Mouse (Mus musculus): Measurements from ENCODE around the gene Pcca. TPM values are rescaled to one million over a fixed set of nuclear protein-coding genes. Genes with fewer than 3 reads are reported as not detected.
A peak's percentile ranks its signal among the peaks of the same experiment; 100 is the strongest.

Pcca gene
- polyA plus RNA-seq (2015; fragmentation: Nextera tagmentation; extraction: Ambion mirVana): 20.3 and 22.0 TPM in 2 replicates

DNA sequence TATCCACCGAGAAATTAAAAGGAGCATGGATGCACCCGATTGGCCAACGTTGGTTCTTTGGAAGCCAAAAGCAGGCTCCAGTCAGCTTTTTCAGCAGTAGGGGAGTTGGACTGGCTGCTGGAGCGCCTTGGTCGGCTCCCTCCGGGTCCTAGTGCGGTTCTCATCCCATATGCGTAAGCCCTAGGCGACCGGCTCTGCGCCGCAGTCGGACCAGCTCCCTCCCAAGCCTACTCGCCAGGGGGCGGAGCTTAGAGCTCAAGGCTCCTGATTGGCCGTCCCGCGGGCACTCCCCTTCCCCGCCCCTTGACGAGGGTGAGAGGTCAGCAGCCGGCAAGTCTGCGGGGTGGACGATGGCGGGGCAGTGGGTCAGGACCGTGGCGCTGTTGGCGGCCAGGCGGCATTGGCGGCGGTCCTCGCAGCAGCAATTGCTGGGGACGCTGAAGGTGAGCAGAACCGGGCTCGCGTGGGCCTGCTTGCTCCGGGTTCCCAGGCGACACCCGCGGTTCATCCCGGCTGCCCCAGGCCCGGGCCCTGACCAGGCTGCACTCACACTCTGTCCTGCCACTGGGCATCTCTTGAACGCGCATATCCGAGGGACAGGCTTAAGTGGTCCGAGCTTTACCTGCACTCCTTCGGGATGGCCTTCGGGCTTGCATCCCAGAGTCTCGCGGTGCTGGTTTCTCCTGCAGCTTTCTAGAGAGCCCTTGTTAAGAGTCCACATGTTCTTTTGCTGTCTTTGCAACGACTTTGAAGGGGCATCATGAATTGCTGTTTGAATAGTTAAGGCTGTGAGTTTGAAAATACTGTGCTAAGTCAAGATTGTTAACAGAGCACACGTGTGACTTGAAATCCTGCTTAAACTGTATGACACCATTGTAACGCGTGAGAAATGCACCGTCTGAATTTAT is at the start of gene Pcca:
Gene Pcca, plus strand, starts transcription at position 308 of the 908 bp plus-strand sequence.
- Histone ChIP-seq H3K4me3 (replicated peaks) (peak within 1 kb of the TSS; percentile 74), H3K27ac (replicated peaks) (peak within 1 kb of the TSS; percentile 68; the same call in 1 of the 2 replicates), H3K4me2 (replicated peaks) (peak within 1 kb of the TSS; percentile 72), H3K9ac (peak within 1 kb of the TSS; percentile 59), H3K4me1 (peaks cover 6% of the 10 kb centered on the region; the same call in 1 of the 2 replicates), H3K36me3 (no peaks in the 10 kb centered on the region), H3K27me3 (no peaks in the 10 kb centered on the region), H3K9me3 (replicated peaks) (no peaks in the 10 kb centered on the region)
- 1% methylated on average over 54 of the region's 54 CpGs for WGBS
- ATAC-seq (ENCODE audit: insufficient number of reproducible peaks, low FRiP score, low TSS enrichment, low read depth): peak; percentile 98

- Histone ChIP-seq H3K36me3 (no peaks in the 10 kb centered on the region), H3K4me1 (0 out of 2 replicates have a peak, but pooled peaks cover 2% of the 10 kb centered on the region), H3K27ac (replicated peaks) (no peak overlapping the region), H3K9me3 (replicated peaks) (no peaks in the 10 kb centered on the region), H3K4me3 (replicated peaks) (no peak overlapping the region), H3K9ac (no peak overlapping the region), H3K27me3 (peaks cover 87% of the 10 kb centered on the region), H3K4me2 (replicated peaks) (no peak overlapping the region)
- no peak for ATAC-seq (ENCODE audit: insufficient number of reproducible peaks, low FRiP score, low TSS enrichment, low read depth)
- 0% methylated on average over 4 of the region's 4 CpGs for WGBS
Measured at GRCm38 (mm10) chr14:122484458-122484843, 49.7 kb upstream of the Pcca start.

- Histone ChIP-seq H3K9me3 (replicated peaks) (no peaks in the 10 kb centered on the region), H3K4me1 (0 out of 2 replicates have a peak, but pooled peaks cover 2% of the 10 kb centered on the region), H3K4me2 (replicated peaks) (no peak overlapping the region), H3K9ac (no peak overlapping the region), H3K36me3 (no peaks in the 10 kb centered on the region), H3K4me3 (replicated peaks) (no peak overlapping the region), H3K27me3 (peaks cover 88% of the 10 kb centered on the region), H3K27ac (replicated peaks) (no peak overlapping the region)
- no peak for ATAC-seq (ENCODE audit: insufficient number of reproducible peaks, low FRiP score, low TSS enrichment, low read depth)
- WGBS: 4% methylated on average over 24 of the region's 24 CpGs
Measured at GRCm38 (mm10) chr14:122484844-122485551, 49.1 kb upstream of the Pcca start.

GRCm38 (mm10) chr14:122485635-122486181 is 48.4 kb upstream of the Pcca start:
- Histone ChIP-seq H3K4me3 (replicated peaks) (no peak overlapping the region), H3K36me3 (no peaks in the 10 kb centered on the region), H3K4me1 (peaks cover 7% of the 10 kb centered on the region), H3K9me3 (replicated peaks) (no peaks in the 10 kb centered on the region), H3K4me2 (replicated peaks) (no peak overlapping the region), H3K9ac (no peak overlapping the region), H3K27me3 (peaks cover 88% of the 10 kb centered on the region), H3K27ac (replicated peaks) (no peak overlapping the region)
- ATAC-seq (ENCODE audit: insufficient number of reproducible peaks, low FRiP score, low TSS enrichment, low read depth): no peak
- 2% methylated on average over 12 of the region's 12 CpGs for WGBS

DNA sequence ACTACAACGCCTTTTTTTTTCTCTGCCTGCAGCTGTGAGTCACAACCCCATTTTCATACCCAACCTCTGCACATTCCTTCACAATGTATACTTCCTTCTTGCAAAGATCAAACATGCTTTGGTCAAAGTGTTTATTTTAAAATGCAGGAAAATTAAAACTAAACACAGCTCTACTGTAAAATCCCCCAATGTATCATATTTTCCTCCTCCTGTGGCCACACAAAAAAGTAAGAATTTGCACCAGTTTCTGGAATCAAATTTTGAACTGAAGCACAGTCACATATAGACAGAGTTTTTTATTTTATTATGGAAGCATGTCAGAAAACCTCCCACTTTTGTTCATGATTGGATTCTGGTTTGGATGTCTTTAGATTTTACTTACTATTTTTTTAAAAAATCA is 47.5 kb upstream of the Pcca start:
- ATAC-seq (ENCODE audit: insufficient number of reproducible peaks, low FRiP score, low TSS enrichment, low read depth): no peak
- no peak overlapping the region for H3K4me3 ChIP-seq (replicated peaks)
- peaks cover 88% of the 10 kb centered on the region for H3K27me3 ChIP-seq
- peaks cover 10% of the 10 kb centered on the region for H3K4me1 ChIP-seq
- 3% methylated on average over 1 of the region's 1 CpGs for WGBS
- no peaks in the 10 kb centered on the region for H3K36me3 ChIP-seq
- no peak overlapping the region for H3K27ac ChIP-seq (replicated peaks)
- H3K9ac ChIP-seq: no peak overlapping the region
- no peaks in the 10 kb centered on the region for H3K9me3 ChIP-seq (replicated peaks)
- no peak overlapping the region for H3K4me2 ChIP-seq (replicated peaks)

DNA sequence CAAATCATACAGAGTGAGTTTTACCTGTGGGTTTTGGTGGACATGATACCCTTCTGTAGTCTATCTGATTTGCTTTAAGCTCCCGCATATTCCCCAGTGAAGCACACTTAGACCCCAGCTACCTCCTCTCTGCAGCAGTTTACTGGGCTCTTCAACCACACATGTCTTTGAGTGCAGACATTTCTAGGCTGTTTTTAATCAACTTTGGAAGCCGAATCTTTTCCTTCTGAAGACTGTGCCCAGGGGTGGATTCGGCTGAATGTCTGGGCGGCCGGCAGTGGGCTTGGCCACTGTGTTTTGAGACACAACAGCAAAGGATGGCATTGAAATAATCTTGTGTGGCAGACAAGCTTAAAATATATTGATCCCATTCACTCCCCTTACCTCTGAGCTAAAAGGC is 46.8 kb upstream of the Pcca start:
- no peak overlapping the region for H3K27ac ChIP-seq (replicated peaks)
- peaks cover 10% of the 10 kb centered on the region for H3K4me1 ChIP-seq
- no peak overlapping the region for H3K4me3 ChIP-seq (replicated peaks)
- 3% methylated on average over 5 of the region's 5 CpGs for WGBS
- H3K4me2 ChIP-seq (replicated peaks): no peak overlapping the region
- no peak for ATAC-seq (ENCODE audit: insufficient number of reproducible peaks, low FRiP score, low TSS enrichment, low read depth)
- H3K9me3 ChIP-seq (replicated peaks): no peaks in the 10 kb centered on the region
- peaks cover 83% of the 10 kb centered on the region for H3K27me3 ChIP-seq
- H3K36me3 ChIP-seq: no peaks in the 10 kb centered on the region
- no peak overlapping the region for H3K9ac ChIP-seq

GRCm38 (mm10) chr14:122489041-122489440 is 45.1 kb upstream of the Pcca start:
- under 1% methylated on average over 5 of the region's 5 CpGs for WGBS
- Histone ChIP-seq H3K27me3 (peaks cover 79% of the 10 kb centered on the region), H3K36me3 (no peaks in the 10 kb centered on the region), H3K4me3 (replicated peaks) (no peak overlapping the region), H3K9me3 (replicated peaks) (no peaks in the 10 kb centered on the region), H3K9ac (no peak overlapping the region), H3K4me1 (peaks cover 10% of the 10 kb centered on the region), H3K4me2 (replicated peaks) (no peak overlapping the region), H3K27ac (replicated peaks) (no peak overlapping the region)
- ATAC-seq (ENCODE audit: insufficient number of reproducible peaks, low FRiP score, low TSS enrichment, low read depth): no peak

GRCm38 (mm10) chr14:122489686-122490414 is 44.3 kb upstream of the Pcca start:
- Histone ChIP-seq H3K4me2 (replicated peaks) (no peak overlapping the region), H3K4me3 (replicated peaks) (no peak overlapping the region), H3K36me3 (no peaks in the 10 kb centered on the region), H3K27ac (replicated peaks) (no peak overlapping the region), H3K9ac (no peak overlapping the region), H3K27me3 (peaks cover 71% of the 10 kb centered on the region), H3K9me3 (replicated peaks) (no peaks in the 10 kb centered on the region), H3K4me1 (peaks cover 10% of the 10 kb centered on the region)
- 6% methylated on average over 12 of the region's 12 CpGs for WGBS
- no peak for ATAC-seq (ENCODE audit: insufficient number of reproducible peaks, low FRiP score, low TSS enrichment, low read depth)

DNA sequence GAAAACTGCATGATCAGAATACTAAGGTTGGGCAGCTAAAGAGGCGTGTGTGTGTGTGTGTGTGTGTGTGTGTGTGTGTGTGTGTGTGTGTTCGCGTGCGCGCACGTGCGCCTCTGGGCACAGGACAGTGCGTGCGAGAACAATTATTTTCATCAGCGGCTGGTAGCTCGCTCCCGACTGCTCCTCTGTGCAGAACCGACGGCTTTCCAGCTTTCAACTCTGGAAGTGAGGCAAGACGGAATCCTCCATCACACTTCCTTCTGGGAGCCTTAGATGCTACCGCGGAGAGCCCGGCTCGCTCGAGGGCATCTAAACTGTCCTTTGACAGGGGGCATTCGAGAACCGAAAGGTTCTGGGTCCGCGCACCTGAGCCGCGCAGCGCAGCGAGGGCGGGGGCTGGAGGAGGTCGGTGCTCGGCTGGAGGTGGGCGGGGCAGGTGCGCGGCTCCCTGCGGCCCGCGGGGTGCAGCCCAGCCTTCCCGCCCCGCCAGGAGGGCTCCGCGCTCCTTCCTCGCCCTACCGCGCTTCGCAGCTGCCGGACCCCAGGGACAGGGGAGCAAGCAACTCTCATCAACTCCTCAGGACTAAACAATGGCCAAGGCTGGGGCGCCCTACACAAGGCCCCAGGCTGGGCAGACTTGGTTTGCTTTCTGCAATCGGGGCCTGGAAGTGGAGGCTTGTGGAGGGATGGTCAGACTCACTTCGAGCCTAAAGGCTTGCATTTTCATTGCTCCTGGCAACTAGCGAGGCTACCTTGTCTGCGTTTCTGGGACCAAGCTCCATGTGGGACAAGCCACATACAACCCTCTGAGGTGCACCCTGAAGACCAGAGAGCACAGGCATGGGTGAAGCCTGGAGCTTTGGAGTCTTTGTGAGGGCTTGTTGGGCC is 43.4 kb upstream of the Pcca start, which contains the start of gene Gm10837:
Gene Gm10837, plus strand, starts transcription at position 146 of the 888 bp plus-strand sequence.
- Histone ChIP-seq H3K9ac (no peak within 1 kb of the TSS), H3K36me3 (no peaks in the 10 kb centered on the region), H3K4me3 (replicated peaks) (peak within 1 kb of the TSS; percentile 29), H3K9me3 (replicated peaks) (no peaks in the 10 kb centered on the region), H3K4me2 (replicated peaks) (peak within 1 kb of the TSS; percentile 41), H3K4me1 (peaks cover 8% of the 10 kb centered on the region), H3K27ac (replicated peaks) (no peak within 1 kb of the TSS), H3K27me3 (peaks cover 62% of the 10 kb centered on the region)
- WGBS: 3% methylated on average over 51 of the region's 51 CpGs
- no peak; the same call in 1 of the 2 replicates for ATAC-seq (ENCODE audit: insufficient number of reproducible peaks, low FRiP score, low TSS enrichment, low read depth)

DNA sequence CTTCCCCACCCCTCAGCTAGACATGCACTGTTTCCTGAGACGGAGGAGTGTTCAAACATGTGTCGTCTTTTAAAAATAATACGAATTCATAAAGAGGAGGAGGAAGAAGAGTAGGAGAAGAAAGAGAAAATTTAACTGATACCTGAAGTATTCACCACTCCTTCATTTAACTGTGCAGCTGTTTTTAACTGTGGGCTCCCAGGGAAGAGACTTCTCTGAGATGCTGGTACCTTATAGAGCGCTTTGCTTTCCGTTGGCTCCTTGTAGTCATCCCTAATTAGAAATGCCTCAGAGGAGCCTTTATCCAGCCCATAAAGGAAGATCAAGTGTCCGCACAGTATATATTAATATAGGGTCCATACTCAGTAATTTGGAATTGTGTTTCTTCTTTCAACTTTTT is 42.6 kb upstream of the Pcca start:
- Histone ChIP-seq H3K36me3 (no peaks in the 10 kb centered on the region), H3K27me3 (peaks cover 54% of the 10 kb centered on the region), H3K4me1 (peaks cover 8% of the 10 kb centered on the region), H3K4me3 (replicated peaks) (no peak overlapping the region), H3K9ac (no peak overlapping the region), H3K4me2 (replicated peaks) (no peak overlapping the region), H3K9me3 (replicated peaks) (no peaks in the 10 kb centered on the region), H3K27ac (replicated peaks) (no peak overlapping the region)
- WGBS: 61% methylated on average over 6 of the region's 6 CpGs
- ATAC-seq (ENCODE audit: insufficient number of reproducible peaks, low FRiP score, low TSS enrichment, low read depth): no peak
